Mouse (Mus musculus) mouse embryonic stem cell (cell line): ENCODE measurements at regions not wholly inside any gene's neighbourhood (a gene's known extent, or its start where the extent isn't known, plus 50 kb on each side); places are given as distances from the start of the nearest gene placed in this dataset.

Source experiments
- in situ Hi-C, 2 experiments: fragments of 300-500 bp; cut with MboI; formaldehyde crosslinking; loops; 1 replicate in 1 of 2; 3 replicates in 1 of 2; pipeline ENCODE4 v1.14.3; 2019 to 2020; ENCODE audit warnings: low sequenced_read_pairs in 2 of 2, low pct_unique_long_range_greater_than_20kb in 1 of 2, mixed read lengths in 1 of 2; ENCODE audit not compliant: unreplicated experiment in 1 of 2

- in situ Hi-C loops = loop anchor here in 1 of 2 experiments (25.0 kb wide), 1 partner anchor 125 kb away; no protein-coding TSS in a partner anchor
Observed at GRCm38 (mm10) chr12:54311896-54312521, 108.3 kb upstream of the Egln3 start.

- in situ Hi-C loops = loop anchor here in 1 of 2 experiments (25.0 kb wide), 1 partner anchor 123 kb away; no protein-coding TSS in a partner anchor
Observed at GRCm38 (mm10) chr12:54309874-54310273, 106.2 kb upstream of the Egln3 start.

- in situ Hi-C loops = loop anchor here in 1 of 2 experiments (25.0 kb wide), 1 partner anchor 122 kb away; no protein-coding TSS in a partner anchor
Observed at GRCm38 (mm10) chr12:54309219-54309618, 105.6 kb upstream of the Egln3 start.

GRCm38 (mm10) chr12:54305135-54305630 is 101.5 kb upstream of the Egln3 start:
- in situ Hi-C loops = loop anchor here in 1 of 2 experiments (25.0 kb wide), 1 partner anchor 118 kb away; no protein-coding TSS in a partner anchor

GRCm38 (mm10) chr12:54303746-54304145 is 100.1 kb upstream of the Egln3 start:
- in situ Hi-C loops = loop anchor here in 1 of 2 experiments (25.0 kb wide), 1 partner anchor 116 kb away; no protein-coding TSS in a partner anchor

GRCm38 (mm10) chr12:54299506-54299905 is 95.8 kb upstream of the Egln3 start:
- in situ Hi-C loops = no loop called here

- in situ Hi-C loops = no loop called here
Observed at GRCm38 (mm10) chr12:54293248-54293647, 89.6 kb upstream of the Egln3 start.

GRCm38 (mm10) chr12:54290311-54290710 is 86.7 kb upstream of the Egln3 start:
- in situ Hi-C loops = no loop called here

- in situ Hi-C loops = no loop called here
Observed at GRCm38 (mm10) chr12:54288747-54289146, 85.1 kb upstream of the Egln3 start.

- in situ Hi-C loops = no loop called here
Observed at GRCm38 (mm10) chr12:54288041-54288502, 84.4 kb upstream of the Egln3 start.

- in situ Hi-C loops = no loop called here
Observed at GRCm38 (mm10) chr12:54286911-54287819, 83.5 kb upstream of the Egln3 start.

GRCm38 (mm10) chr12:54283646-54284045 is 80.0 kb upstream of the Egln3 start:
- in situ Hi-C loops = no loop called here

- in situ Hi-C loops = no loop called here
Observed at GRCm38 (mm10) chr12:54283011-54283410, 79.4 kb upstream of the Egln3 start.

GRCm38 (mm10) chr12:54282281-54282921 is 78.7 kb upstream of the Egln3 start:
- in situ Hi-C loops = no loop called here

- in situ Hi-C loops = no loop called here
Observed at GRCm38 (mm10) chr12:54280457-54280856, 76.8 kb upstream of the Egln3 start.

GRCm38 (mm10) chr12:54280001-54280400 is 76.3 kb upstream of the Egln3 start:
- in situ Hi-C loops = no loop called here

- in situ Hi-C loops = no loop called here
Observed at GRCm38 (mm10) chr12:54276978-54277537, 73.4 kb upstream of the Egln3 start.

GRCm38 (mm10) chr12:54273506-54273905 is 69.8 kb upstream of the Egln3 start:
- in situ Hi-C loops = no loop called here
